Mouse (Mus musculus) CH12.LX (cell line): ENCODE measurements around the gene Pafah2. TPM values are rescaled to one million over a fixed set of nuclear protein-coding genes. Genes with fewer than 3 reads are reported as not detected.
A peak's percentile ranks its signal among the peaks of the same experiment; 100 is the strongest.

ENCODE experiments used
- DNase-seq: peaks from one replicate; pipeline ENCODE4 v3.0.0-alpha.2; 2013; ENCODE audit errors: extremely low read depth
- H3K27ac ChIP-seq: 2 replicates; pipeline ENCODE4 v1.5.1; 2012; ENCODE audit warnings: low read depth, mild to moderate bottlenecking, control low read depth, moderate library complexity; ENCODE audit not compliant: insufficient read depth
- H3K27me3 ChIP-seq: replicated peaks from 2 replicates; pipeline ENCODE3; 2012; ENCODE audit warnings: inconsistent platforms
- H3K36me3 ChIP-seq, 2 experiments: replicated peaks in 1 of 2; 2 replicates each; pipeline versions ENCODE3 to v1.6.1; 2012; ENCODE audit warnings: inconsistent platforms in 1 of 2, low read length in 1 of 2, mild to moderate bottlenecking in 1 of 2, mixed read lengths in 1 of 2, moderate library complexity in 1 of 2; ENCODE audit not compliant: control insufficient read depth in 1 of 2, insufficient read depth in 1 of 2
- H3K4me1 ChIP-seq, 2 experiments: 2 replicates each; pipeline ENCODE4 v1.6.1; 2012; ENCODE audit warnings: inconsistent platforms in 1 of 2, moderate library complexity in 1 of 2; ENCODE audit not compliant: insufficient read depth in 2 of 2, control insufficient read depth in 1 of 2
- H3K4me2 ChIP-seq: 2 replicates; pipeline ENCODE4 v1.6.1; 2012; ENCODE audit warnings: low read depth, mild to moderate bottlenecking, control low read depth; ENCODE audit not compliant: poor library complexity, insufficient read depth, severe bottlenecking
- H3K4me3 ChIP-seq, 3 experiments: fragments of 150-350 bp in 1 of 3; sonication (generic) in 1 of 3; replicated peaks in 1 of 3; 2 replicates each; pipeline versions ENCODE3 to v1.5.1; 2011 to 2012; ENCODE audit warnings: low read depth in 2 of 3, low read length in 2 of 3, mild to moderate bottlenecking in 2 of 3, moderate library complexity in 2 of 3, control low read depth in 1 of 3, improper control_type of control experiment in 1 of 3, inconsistent platforms in 1 of 3, mixed read lengths in 1 of 3; ENCODE audit not compliant: poor library complexity in 1 of 3
- H3K79me2 ChIP-seq: replicated peaks from 2 replicates; pipeline ENCODE4 v1.6.1; 2012; ENCODE audit warnings: mild to moderate bottlenecking, moderate library complexity; ENCODE audit not compliant: control insufficient read depth, poor library complexity, insufficient read depth, severe bottlenecking; ENCODE audit errors: extremely low read depth
- H3K9ac ChIP-seq: 2 replicates; pipeline ENCODE4 v1.6.1; 2012; ENCODE audit warnings: low read depth, mild to moderate bottlenecking, control low read depth, moderate library complexity; ENCODE audit not compliant: insufficient read depth
- H3K9me3 ChIP-seq: replicated peaks from 2 replicates; pipeline ENCODE3; 2012; ENCODE audit warnings: low read length, inconsistent platforms, mixed read lengths
- E2F4 ChIP-seq: IDR thresholded peaks from 2 replicates; pipeline ENCODE4 v1.6.1; 2011; ENCODE audit warnings: low read depth, low read length, improper control_type of control experiment; ENCODE audit not compliant: insufficient replicate concordance
- EP300 ChIP-seq: IDR thresholded peaks from 2 replicates; pipeline ENCODE4 v1.6.1; 2011; ENCODE audit warnings: low read length, improper control_type of control experiment
- MEF2A ChIP-seq: IDR thresholded peaks from 2 replicates; pipeline ENCODE4 v1.6.1; 2014; ENCODE audit warnings: low read depth, mild to moderate bottlenecking, inconsistent platforms, low read length, improper control_type of control experiment, borderline replicate concordance
- POLR2AphosphoS2 ChIP-seq: IDR thresholded peaks from 2 replicates; pipeline ENCODE4 v1.6.1; 2011; ENCODE audit warnings: low read depth, low read length, improper control_type of control experiment
- RCOR1 ChIP-seq: conservative IDR thresholded peaks from 2 replicates; pipeline ENCODE4 v1.6.1; 2012; ENCODE audit warnings: low read depth, mild to moderate bottlenecking, inconsistent platforms, low read length, improper control_type of control experiment
- TBP ChIP-seq: conservative IDR thresholded peaks from 2 replicates; pipeline ENCODE4 v1.6.1; 2011; ENCODE audit warnings: low read depth, low read length, improper control_type of control experiment
- UBTF ChIP-seq: IDR thresholded peaks from 2 replicates; pipeline ENCODE4 v1.6.1; 2012; ENCODE audit warnings: low read depth, mild to moderate bottlenecking, inconsistent platforms, low read length, improper control_type of control experiment, moderate library complexity
- ZC3H11A ChIP-seq: IDR thresholded peaks from 2 replicates; pipeline ENCODE4 v1.6.1; 2012; ENCODE audit warnings: low read depth, mild to moderate bottlenecking, inconsistent platforms, low read length, improper control_type of control experiment
- ZKSCAN1 ChIP-seq: IDR thresholded peaks from 2 replicates; pipeline ENCODE4 v1.6.1; 2012; ENCODE audit warnings: low read depth, inconsistent platforms, low read length, improper control_type of control experiment, borderline replicate concordance
- dilution Hi-C: fragments of 300-500 bp; cut with MboI; formaldehyde crosslinking; loops from 2 replicates; pipeline ENCODE4 v1.14.3; 2020; ENCODE audit warnings: low sequenced_read_pairs; ENCODE audit not compliant: extremely low pct_unique_long_range_greater_than_20kb, extremely low pct_ligation_motif_present
- in situ Hi-C: fragments of 300-500 bp; cut with MboI; formaldehyde crosslinking; loops from 3 replicates; pipeline ENCODE4 v1.14.3; 2019; ENCODE audit warnings: low sequenced_read_pairs, low pct_ligation_motif_present, low pct_unique_long_range_greater_than_20kb, mixed read lengths
- polyA plus RNA-seq: library from polyadenylated mRNA; unstranded; fragments of >175 nt; gene quantifications from 2 replicates; pipeline ENCODE4 v1.2.1, GENCODE M21; 2012; ENCODE audit warnings: low read depth; ENCODE audit not compliant: insufficient read length
- total RNA-seq, 2 experiments: library from RNA; depleted of rRNA; stranded (reverse); fragments of 300-350 nt in 1 of 2; fragments of >200 nt in 1 of 2; gene quantifications; 2 replicates each; pipeline ENCODE4 v1.2.3; 2012 to 2014

Gene Pafah2
- total and polyA plus RNA-seq, 3 experiments: 8.9 to 10.7 (median 10.4) TPM

DNA sequence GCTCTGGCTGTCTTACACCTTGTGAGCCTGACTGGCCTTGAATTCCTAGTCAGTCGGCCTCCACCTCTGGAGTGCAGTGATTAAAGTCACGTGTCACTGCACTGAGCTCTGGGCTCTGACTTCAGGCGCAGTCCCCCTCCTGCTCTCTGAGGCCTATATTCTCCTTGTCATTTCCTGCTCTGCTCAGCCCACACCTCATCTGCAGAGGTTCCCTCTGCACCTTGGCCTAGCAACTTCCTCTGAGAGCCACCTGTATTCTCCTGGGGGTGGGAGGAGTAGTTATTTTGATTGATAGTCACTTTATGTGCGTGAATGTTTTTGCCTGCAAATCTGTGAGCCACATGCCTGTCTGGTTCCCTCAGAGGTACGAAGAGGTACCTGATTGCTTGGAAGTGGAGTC, 34.9 kb upstream of the Pafah2 start:
- H3K9ac ChIP-seq: no peak overlapping the region
- H3K36me3 ChIP-seq: peaks cover 0 to 12% of the 10 kb centered on the region in 2 experiments
- dilution Hi-C loops: no loop called here
- no peak overlapping the region for H3K4me3 ChIP-seq
- no peak overlapping the region for H3K4me2 ChIP-seq
- TF ChIP-seq MEF2A (no peak), EP300 (no peak)
- peak; percentile 55 for DNase-seq
- no peaks in the 10 kb centered on the region for H3K9me3 ChIP-seq
- in situ Hi-C loops: no loop called here
- no peaks in the 10 kb centered on the region for H3K79me2 ChIP-seq
- no peaks in the 10 kb centered on the region for H3K27me3 ChIP-seq
- H3K27ac ChIP-seq: no peak overlapping the region
- peaks cover 1 to 45% of the 10 kb centered on the region in 2 experiments for H3K4me1 ChIP-seq

DNA sequence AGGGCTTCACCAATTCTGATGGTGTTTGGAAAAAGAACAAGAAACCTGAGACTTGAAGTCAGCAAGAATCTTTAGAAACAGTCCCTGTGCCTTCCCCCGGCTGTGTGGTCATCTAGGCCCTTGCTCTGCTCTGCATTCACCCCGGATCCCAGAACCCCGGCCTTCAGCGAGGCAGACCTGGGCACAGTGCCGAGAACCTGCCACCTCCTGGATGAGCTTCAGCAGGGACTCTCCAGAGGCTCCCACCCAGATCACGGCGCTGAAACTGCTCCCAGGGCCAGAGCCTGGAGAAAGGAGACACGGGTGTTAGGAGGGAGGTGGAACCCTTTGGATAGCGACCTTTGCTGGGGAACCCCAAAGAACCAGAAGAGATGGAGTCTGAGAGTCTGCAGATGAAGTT, 34.0 kb upstream of the Pafah2 start:
- H3K4me3 ChIP-seq: peak overlapping the region in 1 of 3 experiments; percentile 5
- no peak overlapping the region for H3K4me2 ChIP-seq
- no peaks in the 10 kb centered on the region for H3K79me2 ChIP-seq
- dilution Hi-C loops (no loop called here), in situ Hi-C loops (no loop called here)
- no peak for DNase-seq
- H3K9me3 ChIP-seq: no peaks in the 10 kb centered on the region
- peaks cover 0 to 5% of the 10 kb centered on the region in 2 experiments for H3K36me3 ChIP-seq
- TF ChIP-seq ZC3H11A (no peak), RCOR1 (no peak), TBP (no peak), EP300 (no peak), UBTF (no peak), POLR2AphosphoS2 (no peak)
- no peak overlapping the region for H3K9ac ChIP-seq
- no peak overlapping the region for H3K27ac ChIP-seq
- no peaks in the 10 kb centered on the region for H3K27me3 ChIP-seq
- H3K4me1 ChIP-seq: peaks cover 0 to 36% of the 10 kb centered on the region in 2 experiments; a peak in 2 of 4 replicates

DNA sequence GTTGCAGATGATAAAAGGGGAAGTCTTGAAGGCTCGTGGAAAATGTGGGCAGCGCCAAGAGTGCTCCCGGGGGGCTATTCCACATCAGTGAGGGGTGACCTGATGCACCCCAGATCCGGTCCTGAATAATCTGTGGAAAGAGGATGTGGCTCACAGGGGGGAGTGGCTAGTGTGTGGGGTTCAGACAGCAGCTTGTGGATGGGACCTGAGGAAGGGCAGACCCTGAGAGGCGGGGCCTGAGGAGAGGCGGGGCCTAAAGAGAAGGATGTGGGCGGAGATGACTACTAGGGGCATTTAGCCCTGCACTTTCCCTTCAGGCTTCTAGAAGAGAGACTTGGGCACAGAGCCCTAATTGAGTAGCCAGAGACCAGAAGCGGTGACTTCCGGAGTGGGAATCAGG, 33.5 kb upstream of the Pafah2 start:
- H3K9me3 ChIP-seq: no peaks in the 10 kb centered on the region
- H3K4me3 ChIP-seq: peak overlapping the region in 2 of 3 experiments; percentile 26 to 44
- peaks cover 0 to 35% of the 10 kb centered on the region in 2 experiments; a peak in 2 of 4 replicates for H3K4me1 ChIP-seq
- H3K4me2 ChIP-seq: no peak overlapping the region
- TF ChIP-seq TBP: 0 out of 2 replicates have a peak, but pooled peaks have one; percentile 16
- no peak for TF ChIP-seq E2F4
- TF ChIP-seq ZKSCAN1: no peak
- TF ChIP-seq, all 38 proteins: peak for 1
- H3K36me3 ChIP-seq: peaks cover 0 to 1% of the 10 kb centered on the region in 2 experiments
- no peaks in the 10 kb centered on the region for H3K79me2 ChIP-seq
- in situ Hi-C loops: no loop called here
- H3K9ac ChIP-seq: no peak overlapping the region
- peak; percentile 69 for DNase-seq
- no peak overlapping the region for H3K27ac ChIP-seq
- dilution Hi-C loops: no loop called here
- no peaks in the 10 kb centered on the region for H3K27me3 ChIP-seq
